Mouse (Mus musculus) ovary, adult 10 weeks (tissue): ENCODE measurements around the gene Scgb2b21. TPM values are rescaled to one million over a fixed set of nuclear protein-coding genes. Genes with fewer than 3 reads are reported as not detected.

Experiments
- polyA plus RNA-seq: library from polyadenylated mRNA; stranded (reverse); fragments of 350-450 nt; fragmentation: Illumina TruSeq; extraction: RNeasy Lipid Tissue Mini Kit (QIAGEN cat#74804); gene quantifications from one replicate; pipeline ENCODE4 v1.2.3, GENCODE M21; 2014

Scgb2b21 gene
- not detected for polyA plus RNA-seq

DNA sequence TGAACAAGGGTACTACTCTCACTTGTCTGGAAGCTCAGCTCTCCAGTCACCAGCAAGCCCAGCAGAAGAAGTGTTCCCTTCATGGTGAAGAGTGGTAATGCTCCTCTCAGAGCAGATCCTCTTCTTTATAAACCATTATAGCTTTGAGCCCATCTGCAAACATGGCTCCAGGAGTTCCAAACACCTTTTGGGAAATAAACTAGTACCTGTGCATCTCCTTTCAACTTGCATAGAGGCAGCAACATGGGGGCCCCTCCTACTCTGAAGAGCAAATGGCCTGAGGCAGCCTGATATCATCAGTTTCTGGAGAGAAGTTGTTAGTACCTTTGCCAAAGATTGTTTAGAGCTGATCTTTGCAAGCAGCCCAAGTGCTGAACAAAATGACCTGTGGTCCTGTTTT, at the start of gene Scgb2b21:
Gene Scgb2b21 (minus strand): TSS at position 101 of the 400 bp plus-strand sequence.

Other genes starting within 250 kb of the Scgb2b21 start
- gene Scgb2b19, start 240.1 kb downstream of the Scgb2b21 start, polyA plus RNA-seq = not detected
- gene Scgb1b19, start 233.2 kb downstream of the Scgb2b21 start, polyA plus RNA-seq = not detected
- gene Scgb2b20, start 154.1 kb downstream of the Scgb2b21 start, polyA plus RNA-seq = not detected
- not detected for gene Scgb1b20, start 147.2 kb downstream of the Scgb2b21 start, polyA plus RNA-seq
- not detected for gene Scgb2b24, start 218.9 kb upstream of the Scgb2b21 start, polyA plus RNA-seq
- gene Scgb1b24, start 223.3 kb upstream of the Scgb2b21 start, polyA plus RNA-seq = not detected